Mouse (Mus musculus): ENCODE measurements around the gene Mageb1. TPM values are rescaled to one million over a fixed set of nuclear protein-coding genes. Genes with fewer than 3 reads are reported as not detected.
"Not testable (repeated sequence)": the region's sequence is repeated elsewhere in the genome, so short reads cannot be mapped to it uniquely, and the experiment has no call there.

The Mageb1 gene
- total RNA-seq (2021) (not detected), polyA plus RNA-seq (2012; rRNA removed) (not detected in 2 replicates)
- long read RNA-seq = 0 reads

DNA sequence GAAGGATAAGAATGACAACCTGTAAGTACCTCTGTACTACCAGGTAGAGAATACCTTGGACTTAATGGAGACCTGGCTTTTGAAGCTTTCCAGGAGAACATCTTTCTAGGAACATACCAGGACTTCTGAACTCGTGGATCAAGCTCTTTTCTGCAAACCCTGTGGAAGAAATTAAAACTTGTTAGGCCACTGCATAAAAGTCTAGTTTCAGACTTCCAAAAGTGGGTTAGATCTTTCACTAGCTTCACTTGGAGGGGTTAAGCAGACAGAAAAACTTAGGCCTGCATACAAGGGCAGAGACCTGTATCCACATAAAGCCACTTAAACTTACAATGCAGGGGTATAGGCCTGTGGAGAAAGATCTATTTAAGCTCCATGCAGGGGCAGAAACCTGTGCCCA is at the start of gene Mageb1:
Gene Mageb1 (minus strand): TSS at position 101 of the 400 bp plus-strand sequence.
- H3K27ac ChIP-seq; H3K4me1 ChIP-seq (ENCODE audit: control insufficient read depth, insufficient read depth, low read length); intact Hi-C loops (cut with DNase I); H3K79me2 ChIP-seq (replicated peaks; ENCODE audit: control insufficient read depth, insufficient read depth, low read length); H3K36me3 ChIP-seq (ENCODE audit: control insufficient read depth, insufficient read depth, low read length); H3K27me3 ChIP-seq (ENCODE audit: control insufficient read depth, insufficient read depth, low read length); DNase-seq; H3K9ac ChIP-seq (ENCODE audit: low read depth, low read length); H3K4me3 ChIP-seq: not testable (repeated sequence)
- 0% methylated on average over 1 of the region's 1 CpGs for WGBS

Other genes with a start within 250 kb of the Mageb1 start
- not detected for gene Mageb5, start 233.3 kb downstream of the Mageb1 start, total RNA-seq (2021)
- gene Mageb5, start 233.3 kb downstream of the Mageb1 start, polyA plus RNA-seq (2012; rRNA removed) = not detected in 2 replicates